Mouse (Mus musculus) neutrophil, adult 5-6 weeks (primary cell): ENCODE data around the gene Stx8. TPM values are rescaled to one million over a fixed set of nuclear protein-coding genes. Genes with fewer than 3 reads are reported as not detected.

Experiments
- ATAC-seq: fragments of 151-379, 151-347 bp; 2 replicates; pipeline ENCODE4 v1.8.0; 2017; ENCODE audit warnings: mild to moderate bottlenecking, moderate TSS enrichment; ENCODE audit not compliant: insufficient number of reproducible peaks, poor library complexity, low FRiP score, severe bottlenecking; ENCODE audit errors: extremely low read depth
- total RNA-seq: library from RNA; stranded (forward); fragments of 200-1000 nt; gene quantifications from 2 replicates; pipeline ENCODE4 v1.2.3, GENCODE M21; 2017

Gene Stx8
- total RNA-seq, 1 experiment from 2014 or later: 43.9 TPM

- no peak for ATAC-seq
These were observed 206.7 kb downstream of the Stx8 start for GRCm38 (mm10) chr11:68172648-68173045.

DNA sequence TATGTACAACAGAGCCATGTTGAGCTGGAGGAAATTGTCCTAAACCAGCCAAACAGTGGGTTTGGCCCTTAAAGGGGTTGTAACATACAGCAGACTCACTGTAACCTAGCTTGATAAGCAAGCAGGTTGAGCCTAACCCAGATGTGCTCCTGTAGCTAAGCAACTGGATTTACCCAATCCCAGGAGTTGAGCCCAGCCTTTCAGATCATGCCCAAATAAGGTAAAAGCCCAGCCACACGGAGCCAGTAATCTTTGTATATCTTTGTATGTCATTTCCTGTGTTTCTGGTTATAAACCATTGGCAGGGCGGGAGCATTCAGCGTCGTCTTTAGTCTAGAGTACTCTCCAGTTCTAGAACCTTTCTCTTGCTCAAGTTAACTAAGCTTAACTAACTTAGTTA is 210.6 kb downstream of the Stx8 start:
- no peak for ATAC-seq

- ATAC-seq: no peak
These were observed 211.4 kb downstream of the Stx8 start for GRCm38 (mm10) chr11:68177415-68177814.

GRCm38 (mm10) chr11:68185647-68186046 is 219.7 kb downstream of the Stx8 start:
- ATAC-seq: no peak

- no peak for ATAC-seq
These were observed 221.2 kb downstream of the Stx8 start for GRCm38 (mm10) chr11:68187242-68187641.

DNA sequence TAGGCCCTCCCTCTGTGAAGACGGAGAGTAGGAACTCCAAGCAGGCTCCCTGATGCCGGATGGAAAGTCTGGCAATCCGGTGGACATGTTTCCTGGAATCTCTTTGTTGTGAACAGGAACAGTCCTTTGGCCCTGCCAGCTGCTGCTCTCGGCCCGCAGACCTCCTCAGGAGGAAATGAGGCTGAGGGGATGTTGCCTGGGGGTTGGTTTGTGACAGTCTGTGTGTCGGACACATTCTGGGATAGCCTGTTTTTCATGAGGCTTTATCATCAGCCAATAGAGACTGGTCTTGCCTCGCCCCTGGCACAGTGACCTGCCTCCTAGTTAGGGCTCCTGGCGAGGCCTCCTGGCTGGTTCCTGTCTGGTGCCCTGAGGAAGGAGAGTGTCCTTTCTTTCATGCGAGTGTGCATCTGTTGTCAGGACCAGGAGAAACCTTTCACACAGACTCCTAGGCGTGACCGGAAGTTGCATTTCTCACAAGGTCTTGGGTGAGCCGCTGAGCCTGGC is 222.8 kb downstream of the Stx8 start:
- ATAC-seq: no peak

- no peak for ATAC-seq
These were observed 224.9 kb downstream of the Stx8 start for GRCm38 (mm10) chr11:68190849-68191248.

DNA sequence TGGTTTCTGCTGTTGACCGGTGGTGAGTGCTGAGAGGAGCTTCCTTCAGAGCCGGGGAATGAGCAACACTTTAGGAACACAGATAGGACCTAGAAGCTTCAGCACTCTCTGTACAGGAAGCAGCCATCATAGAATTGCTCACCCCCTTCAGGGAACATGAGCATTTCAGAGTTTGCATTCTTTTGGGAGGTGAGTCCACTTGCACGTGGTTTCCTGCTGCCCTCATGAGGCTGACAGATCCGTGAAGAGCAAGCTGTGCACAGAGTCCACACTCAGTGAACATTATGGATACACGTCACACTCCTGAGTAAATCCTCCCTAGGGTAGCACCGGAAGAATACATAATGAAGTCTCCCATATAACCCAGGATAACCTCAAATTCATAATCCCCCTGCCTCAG is 229.2 kb downstream of the Stx8 start:
- no peak for ATAC-seq

GRCm38 (mm10) chr11:68195693-68196176 is 229.7 kb downstream of the Stx8 start:
- no peak for ATAC-seq

DNA sequence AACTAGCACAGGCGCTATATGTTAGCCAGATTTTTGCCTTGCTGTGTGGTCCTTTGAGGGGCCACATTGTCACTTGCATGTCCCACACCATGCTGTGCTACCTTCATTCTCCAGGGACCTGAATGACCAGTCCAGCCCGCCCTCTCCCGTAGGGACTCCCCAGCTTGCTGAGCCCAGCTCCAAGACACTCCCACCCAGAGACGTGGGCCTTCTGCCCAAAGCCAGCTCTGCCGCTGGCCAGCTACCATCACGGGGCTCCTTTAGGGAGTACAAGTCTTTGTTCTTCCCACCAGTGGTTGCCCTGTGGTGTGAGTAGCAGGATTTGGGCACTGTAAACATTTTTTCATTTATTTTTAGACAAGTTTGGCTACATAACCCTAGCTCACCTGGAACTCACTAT is 230.6 kb downstream of the Stx8 start:
- no peak for ATAC-seq

DNA sequence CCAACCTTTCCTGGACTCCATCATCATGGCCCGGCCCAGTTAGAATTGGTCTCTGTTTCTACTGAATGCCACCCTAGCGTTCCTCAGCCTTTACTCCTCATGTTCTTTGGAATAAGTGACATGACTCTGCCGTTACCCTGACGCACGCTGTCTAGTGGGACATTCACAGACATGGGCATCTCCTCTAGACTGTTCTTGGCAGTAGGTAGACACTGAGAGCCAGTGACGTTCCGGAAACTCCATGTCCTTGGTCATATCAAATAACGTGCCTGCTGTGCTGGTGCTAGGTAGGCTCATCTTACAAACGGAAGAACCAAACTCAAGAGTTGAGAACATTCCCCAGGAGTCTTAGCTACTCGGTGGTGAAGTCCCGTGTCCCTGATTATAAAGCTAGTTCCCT is 231.5 kb downstream of the Stx8 start:
- ATAC-seq: no peak

- no peak for ATAC-seq
These were observed 232.7 kb downstream of the Stx8 start for GRCm38 (mm10) chr11:68198696-68199095.

GRCm38 (mm10) chr11:68199103-68199502 is 233.1 kb downstream of the Stx8 start:
- no peak for ATAC-seq

GRCm38 (mm10) chr11:68199801-68200423 is 233.9 kb downstream of the Stx8 start:
- no peak for ATAC-seq

- ATAC-seq: no peak
These were observed 234.5 kb downstream of the Stx8 start for GRCm38 (mm10) chr11:68200500-68200899.

- no peak for ATAC-seq
These were observed 235.1 kb downstream of the Stx8 start for GRCm38 (mm10) chr11:68201063-68201462.

- ATAC-seq: no peak
These were observed 235.9 kb downstream of the Stx8 start for GRCm38 (mm10) chr11:68201811-68202459.

DNA sequence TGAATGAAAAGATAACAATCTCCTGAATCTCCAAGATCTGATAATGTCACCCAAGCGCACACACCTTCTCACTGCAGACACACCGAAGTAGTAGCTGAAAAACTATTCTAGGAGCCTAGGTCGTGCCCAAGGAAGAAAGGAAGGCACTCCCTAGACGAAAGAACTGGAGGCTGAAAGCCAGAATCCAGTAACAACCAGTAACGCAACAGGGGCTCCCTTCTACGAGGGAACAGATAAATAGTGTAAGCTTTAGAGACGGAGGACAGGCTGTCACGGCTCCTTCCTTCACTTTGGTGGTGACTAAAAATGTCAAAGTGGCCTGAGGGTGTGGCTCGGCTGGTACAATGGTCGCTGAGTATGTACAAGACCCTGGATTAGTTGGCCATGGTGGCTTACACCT is 236.6 kb downstream of the Stx8 start:
- ATAC-seq: no peak

- no peak for ATAC-seq
These were observed 237.8 kb downstream of the Stx8 start for GRCm38 (mm10) chr11:68203658-68204315.

GRCm38 (mm10) chr11:68204407-68204806 is 238.4 kb downstream of the Stx8 start:
- ATAC-seq: no peak
